Mouse (Mus musculus) stomach, embryonic 15.5 days (tissue): Measurements from ENCODE around the gene Aox2. TPM values are rescaled to one million over a fixed set of nuclear protein-coding genes. Genes with fewer than 3 reads are reported as not detected.
"Not testable (repeated sequence)": the region's sequence is repeated elsewhere in the genome, so short reads cannot be mapped to it uniquely, and the experiment has no call there.

Source experiments
- ATAC-seq: fragments of 200-750 bp; cut with Nextera tagmentation; 2 replicates; pipeline ENCODE4 v1.8.0; 2017; ENCODE audit warnings: low read depth, moderate number of reproducible peaks, moderate TSS enrichment; ENCODE audit not compliant: insufficient read depth, low FRiP score
- H3K27ac ChIP-seq: fragments of 300-500 bp; sonication (generic); 2 replicates; pipeline ENCODE4 v1.5.1; 2015; ENCODE audit warnings: mild to moderate bottlenecking, inconsistent platforms
- H3K27me3 ChIP-seq: fragments of 300-500 bp; sonication (generic); replicated peaks from 2 replicates; pipeline ENCODE4 v1.6.1; 2015; ENCODE audit warnings: inconsistent platforms
- H3K36me3 ChIP-seq: fragments of 300-500 bp; sonication (generic); 2 replicates; pipeline ENCODE4 v1.6.1; 2015; ENCODE audit warnings: inconsistent platforms
- H3K4me1 ChIP-seq: fragments of 300-500 bp; sonication (generic); 2 replicates; pipeline ENCODE4 v1.6.1; 2015; ENCODE audit warnings: inconsistent platforms
- H3K4me2 ChIP-seq: fragments of 300-500 bp; sonication (generic); 2 replicates; pipeline ENCODE4 v1.6.1; 2015; ENCODE audit warnings: mild to moderate bottlenecking, inconsistent platforms
- H3K4me3 ChIP-seq: fragments of 300-500 bp; sonication (generic); replicated peaks from 2 replicates; pipeline ENCODE4 v1.5.1; 2015; ENCODE audit warnings: inconsistent platforms
- H3K9ac ChIP-seq: fragments of 300-500 bp; sonication (generic); 2 replicates; pipeline ENCODE4 v1.6.1; 2015; ENCODE audit warnings: inconsistent platforms
- H3K9me3 ChIP-seq: fragments of 300-500 bp; sonication (generic); 2 replicates; pipeline ENCODE4 v1.6.1; 2016; ENCODE audit warnings: inconsistent platforms
- WGBS: fragments of 180-500 bp; shearing (Covaris S2); methylation state at CpG from one replicate; pipeline ENCODE4 v1.1.7; 2015; 5-methylcytosine and 5-hydroxymethylcytosine counted together
- polyA plus RNA-seq: library from polyadenylated mRNA; unstranded; fragments of >200 nt; fragmentation: Nextera tagmentation; extraction: Ambion mirVana; gene quantifications from 2 replicates; pipeline ENCODE4 v1.2.1, GENCODE M21; 2015

Gene Aox2
- polyA plus RNA-seq, 1 experiment from 2014 or later: 0.05 TPM

- no peaks in the 10 kb centered on the region for H3K9me3 ChIP-seq
- H3K27ac ChIP-seq: peak overlapping the region; percentile 67
- 25% methylated on average over 4 of the region's 4 CpGs for WGBS
- H3K36me3 ChIP-seq: no peaks in the 10 kb centered on the region
- H3K4me1 ChIP-seq: no peaks in the 10 kb centered on the region
- no peaks in the 10 kb centered on the region for H3K27me3 ChIP-seq
- H3K4me2 ChIP-seq: 0 out of 2 replicates have a peak overlapping the region, but pooled peaks have one; percentile 13
- no peak overlapping the region for H3K9ac ChIP-seq
- H3K4me3 ChIP-seq: no peak overlapping the region
- ATAC-seq: peak; percentile 86
Observed at GRCm38 (mm10) chr1:58353238-58353893, 75.2 kb downstream of the Aox2 start.

GRCm38 (mm10) chr1:58358958-58359901 lies 81.1 kb downstream of the Aox2 start:
- Histone ChIP-seq H3K4me1 (no peaks in the 10 kb centered on the region), H3K4me3 (no peak overlapping the region), H3K36me3 (no peaks in the 10 kb centered on the region), H3K4me2 (no peak overlapping the region), H3K9ac (no peak overlapping the region), H3K27ac (no peak overlapping the region), H3K9me3 (no peaks in the 10 kb centered on the region), H3K27me3 (no peaks in the 10 kb centered on the region)
- ATAC-seq: peak; percentile 47; the same call in 1 of the 2 replicates
- 75% methylated on average over 19 of the region's 19 CpGs for WGBS

GRCm38 (mm10) chr1:58362296-58362695 lies 84.2 kb downstream of the Aox2 start:
- H3K4me2 ChIP-seq: no peak overlapping the region
- ATAC-seq: no peak
- H3K36me3 ChIP-seq: no peaks in the 10 kb centered on the region
- H3K4me3 ChIP-seq: no peak overlapping the region
- no peak overlapping the region for H3K9ac ChIP-seq
- no peaks in the 10 kb centered on the region for H3K4me1 ChIP-seq
- 51% methylated on average over 4 of the region's 4 CpGs for WGBS
- H3K27ac ChIP-seq: no peak overlapping the region
- no peaks in the 10 kb centered on the region for H3K9me3 ChIP-seq
- H3K27me3 ChIP-seq: no peaks in the 10 kb centered on the region

GRCm38 (mm10) chr1:58364551-58364950 lies 86.4 kb downstream of the Aox2 start:
- Histone ChIP-seq H3K36me3 (no peaks in the 10 kb centered on the region), H3K4me2 (no peak overlapping the region), H3K9me3 (no peaks in the 10 kb centered on the region), H3K4me1 (no peaks in the 10 kb centered on the region), H3K4me3 (no peak overlapping the region), H3K27ac (no peak overlapping the region), H3K27me3 (no peaks in the 10 kb centered on the region), H3K9ac (no peak overlapping the region)
- WGBS: 88% methylated on average over 12 of the region's 12 CpGs
- ATAC-seq: no peak

- no peak overlapping the region for H3K9ac ChIP-seq
- no peaks in the 10 kb centered on the region for H3K36me3 ChIP-seq
- H3K4me3 ChIP-seq: no peak overlapping the region
- no peaks in the 10 kb centered on the region for H3K4me1 ChIP-seq
- 92% methylated on average over 3 of the region's 3 CpGs for WGBS
- no peak for ATAC-seq
- H3K27ac ChIP-seq: no peak overlapping the region
- no peaks in the 10 kb centered on the region for H3K9me3 ChIP-seq
- no peaks in the 10 kb centered on the region for H3K27me3 ChIP-seq
- no peak overlapping the region for H3K4me2 ChIP-seq
Observed at GRCm38 (mm10) chr1:58365829-58366228, 87.7 kb downstream of the Aox2 start.

- WGBS: 70% methylated on average over 12 of the region's 12 CpGs
- H3K4me1 ChIP-seq: no peaks in the 10 kb centered on the region
- no peaks in the 10 kb centered on the region for H3K36me3 ChIP-seq
- H3K4me3 ChIP-seq: no peak overlapping the region
- H3K27ac ChIP-seq: peak overlapping the region; percentile 69
- H3K9ac ChIP-seq: no peak overlapping the region
- H3K9me3 ChIP-seq: no peaks in the 10 kb centered on the region
- no peaks in the 10 kb centered on the region for H3K27me3 ChIP-seq
- peak; percentile 74 for ATAC-seq
- no peak overlapping the region for H3K4me2 ChIP-seq
Observed at GRCm38 (mm10) chr1:58366737-58367471, 88.8 kb downstream of the Aox2 start.

- Histone ChIP-seq H3K36me3 (no peaks in the 10 kb centered on the region), H3K4me2 (no peak overlapping the region), H3K4me1 (no peaks in the 10 kb centered on the region), H3K4me3 (no peak overlapping the region), H3K9ac (no peak overlapping the region), H3K27ac (no peak overlapping the region), H3K27me3 (no peaks in the 10 kb centered on the region), H3K9me3 (no peaks in the 10 kb centered on the region)
- WGBS: 75% methylated on average over 2 of the region's 2 CpGs
- ATAC-seq: no peak
Observed at GRCm38 (mm10) chr1:58369716-58370115, 91.6 kb downstream of the Aox2 start.

- H3K36me3 ChIP-seq, H3K4me3 ChIP-seq, H3K4me1 ChIP-seq, H3K4me2 ChIP-seq, H3K9ac ChIP-seq, ATAC-seq, H3K27me3 ChIP-seq, H3K9me3 ChIP-seq, H3K27ac ChIP-seq: not testable (repeated sequence)
- 73% methylated on average over 2 of the region's 2 CpGs for WGBS
Observed at GRCm38 (mm10) chr1:58374266-58374665, 96.1 kb downstream of the Aox2 start.

GRCm38 (mm10) chr1:58375574-58376147 lies 97.5 kb downstream of the Aox2 start:
- H3K9me3 ChIP-seq: no peaks in the 10 kb centered on the region
- 74% methylated on average over 3 of the region's 3 CpGs for WGBS
- H3K4me3 ChIP-seq: no peak overlapping the region
- no peaks in the 10 kb centered on the region for H3K27me3 ChIP-seq
- no peak for ATAC-seq
- no peak overlapping the region for H3K27ac ChIP-seq
- H3K4me1 ChIP-seq: no peaks in the 10 kb centered on the region
- H3K9ac ChIP-seq: no peak overlapping the region
- H3K36me3 ChIP-seq: no peaks in the 10 kb centered on the region
- no peak overlapping the region for H3K4me2 ChIP-seq

GRCm38 (mm10) chr1:58382586-58383281 lies 104.6 kb downstream of the Aox2 start:
- 73% methylated on average over 5 of the region's 5 CpGs for WGBS
- Histone ChIP-seq H3K27me3 (no peaks in the 10 kb centered on the region), H3K4me2 (no peak overlapping the region), H3K9ac (no peak overlapping the region), H3K27ac (no peak overlapping the region), H3K36me3 (no peaks in the 10 kb centered on the region), H3K9me3 (no peaks in the 10 kb centered on the region), H3K4me1 (no peaks in the 10 kb centered on the region), H3K4me3 (no peak overlapping the region)
- ATAC-seq: no peak
